In genomic region chr4:121103304-121103703, GRCm38 (mm10) we compare ENCODE assay signal across 38 mouse cellular contexts. TPM values are rescaled to one million over a fixed set of nuclear protein-coding genes. Genes with fewer than 3 reads are reported as not detected.
DNase-seq lines count a peak whose midpoint lies in the region; ATAC-seq lines count a peak whose summit lies in the region.
"Had no signal": no experiment of that assay in that cellular context is flagged by ENCODE, and none has a peak within 500 bp of the region (broad histone marks: within the 10 kb centered on the region; RNA-seq: fewer than 3 reads in every experiment).

No protein-coding gene starts in this region.

- DNase-seq in left cerebral cortex, adult 18-20 months (ENCODE audit: low spot score in 2 of 2) = peak; percentile 70 to 83
- DNase-seq in left cerebral cortex, postnatal 4 days = no peak
- peak; percentile 36 to 42 for DNase-seq in frontal cortex, postnatal 14 days (ENCODE audit: low spot score in 2 of 2)
- DNase-seq in left cerebral cortex, postnatal 14 days (ENCODE audit: low spot score in 2 of 2) = peak; percentile 52 to 60
- DNase-seq in telencephalon, adult 2 months (ENCODE audit: low read depth, low spot score) = peak; percentile 77
- no peak for DNase-seq in heart, adult 9 months (ENCODE audit: low spot score in 2 of 2)
- DNase-seq: adrenal gland, postnatal 25 days; cerebellum, adult 2 months; cerebellum, postnatal 14 days; gastrocnemius, postnatal 10 days; heart, postnatal 36 days; kidney, adult 8-10 months; kidney, postnatal 10 days; layer of hippocampus, postnatal 36 days; thymus, postnatal 4 days had no signal

- intact Hi-C loops in left cerebral cortex, postnatal 4 days (cut with DNase I) = no loop called here
- intact Hi-C loops in left cerebral cortex, postnatal 14 days (cut with DNase I) = no loop called here

- ATAC-seq in activated CD4-positive, CD25-positive, alpha-beta regulatory T cell, adult 4 months = no peak
- ATAC-seq: intestine, embryonic 16.5 days; midbrain, embryonic 16.5 days had no signal

RNA-seq across cellular contexts. Expression of gene Zmpste24, which starts 5.3 kb away (rescaled TPM):
- total RNA-seq in left cerebral cortex, adult 18-20 months (2021) = 10 to 100 TPM; 23.1 to 26.2 TPM
- 10 to 100 TPM; 19.5 TPM for total RNA-seq in left cerebral cortex, postnatal 4 days (2021)
- total RNA-seq in left cerebral cortex, postnatal 14 days (2021) = 10 to 100 TPM; 23.3 to 24.5 TPM
- 10 to 100 TPM; 45.4 to 46.3 TPM for polyA plus RNA-seq in activated CD4-positive, CD25-positive, alpha-beta regulatory T cell, adult 4 months (2017; shearing (Covaris generic))

RNA-seq across cellular contexts. Expression of gene Tmco2, which starts 5.7 kb away (rescaled TPM):
- not detected for total RNA-seq in left cerebral cortex, adult 18-20 months (2021)
- not detected for total RNA-seq in left cerebral cortex, postnatal 4 days (2021)
- not detected for total RNA-seq in left cerebral cortex, postnatal 14 days (2021)
- not detected for polyA plus RNA-seq in activated CD4-positive, CD25-positive, alpha-beta regulatory T cell, adult 4 months (2017; shearing (Covaris generic))
- total RNA-seq: adrenal gland, postnatal 25 days; gastrocnemius, postnatal 10 days; heart, postnatal 36 days; layer of hippocampus, postnatal 36 days; megakaryocyte progenitor cell, adult 5-6 weeks had no signal
- polyA plus RNA-seq: brain, embryonic 14.5 days; embryonic facial prominence, embryonic 10.5 days; embryonic facial prominence, embryonic 15.5 days; forebrain, embryonic 12.5 days; G1E; heart, embryonic 10.5 days; heart, embryonic 15.5 days; hindbrain, embryonic 12.5 days; intestine, embryonic 16.5 days; large intestine, adult 2 months; limb, embryonic 13.5 days; liver, embryonic 11.5 days; liver, embryonic 16.5 days; lung, embryonic 15.5 days; midbrain, embryonic 10.5 days; midbrain, embryonic 16.5 days; myocyte; neural tube, embryonic 12.5 days; spleen, adult 2 months; stomach, postnatal 0 days; thymus, postnatal 0 days had no signal

Comparison
In these comparisons a context has a peak if more than half of its experiments do, and no peak if none do; other contexts are left out.
1. DNase-seq: peak in left cerebral cortex, adult 18-20 months (2 of 2), frontal cortex, postnatal 14 days (2 of 2), left cerebral cortex, postnatal 14 days (2 of 2) and telencephalon, adult 2 months (single experiment); none in left cerebral cortex, postnatal 4 days (single experiment) and heart, adult 9 months (0 of 2).